Mouse (Mus musculus) hindbrain, embryonic 12.5 days (tissue): Measurements from ENCODE around the gene Neurl4. TPM values are rescaled to one million over a fixed set of nuclear protein-coding genes. Genes with fewer than 3 reads are reported as not detected.

Source experiments
- ATAC-seq: fragments of 200-750 bp; cut with Nextera tagmentation; 2 replicates; pipeline ENCODE4 v1.8.0; 2017; ENCODE audit warnings: moderate TSS enrichment; ENCODE audit not compliant: low FRiP score
- H3K27ac ChIP-seq: fragments of 300-500 bp; sonication (generic); 2 replicates; pipeline ENCODE4 v1.5.1; 2016; ENCODE audit warnings: mild to moderate bottlenecking
- H3K27me3 ChIP-seq: fragments of 300-500 bp; sonication (generic); 2 replicates; pipeline ENCODE4 v1.6.1; 2016; ENCODE audit warnings: mild to moderate bottlenecking
- H3K36me3 ChIP-seq: fragments of 300-500 bp; sonication (generic); 2 replicates; pipeline ENCODE4 v1.6.1; 2016; ENCODE audit warnings: mild to moderate bottlenecking
- H3K4me1 ChIP-seq: fragments of 300-500 bp; sonication (generic); 2 replicates; pipeline ENCODE4 v1.6.1; 2016
- H3K4me2 ChIP-seq: fragments of 300-500 bp; sonication (generic); replicated peaks from 2 replicates; pipeline ENCODE4 v1.6.1; 2016; ENCODE audit warnings: mild to moderate bottlenecking
- H3K4me3 ChIP-seq: fragments of 300-500 bp; sonication (generic); 2 replicates; pipeline ENCODE4 v1.5.1; 2016; ENCODE audit warnings: mild to moderate bottlenecking
- H3K9ac ChIP-seq: fragments of 300-500 bp; sonication (generic); 2 replicates; pipeline ENCODE4 v1.6.1; 2016; ENCODE audit warnings: mild to moderate bottlenecking, moderate library complexity
- H3K9me3 ChIP-seq: fragments of 300-500 bp; sonication (generic); replicated peaks from 2 replicates; pipeline ENCODE4 v1.6.1; 2016; ENCODE audit warnings: mild to moderate bottlenecking
- WGBS: fragments of 180-500 bp; shearing (Covaris S2); methylation state at CpG from one replicate; pipeline ENCODE4 v1.1.7; 2016; 5-methylcytosine and 5-hydroxymethylcytosine counted together
- polyA plus RNA-seq: library from polyadenylated mRNA; unstranded; fragments of >200 nt; fragmentation: Nextera tagmentation; extraction: Ambion mirVana; gene quantifications from 2 replicates; pipeline ENCODE4 v1.2.1, GENCODE M21; 2016

The Neurl4 gene
- polyA plus RNA-seq, 1 experiment from 2014 or later, result 15.0 TPM

DNA sequence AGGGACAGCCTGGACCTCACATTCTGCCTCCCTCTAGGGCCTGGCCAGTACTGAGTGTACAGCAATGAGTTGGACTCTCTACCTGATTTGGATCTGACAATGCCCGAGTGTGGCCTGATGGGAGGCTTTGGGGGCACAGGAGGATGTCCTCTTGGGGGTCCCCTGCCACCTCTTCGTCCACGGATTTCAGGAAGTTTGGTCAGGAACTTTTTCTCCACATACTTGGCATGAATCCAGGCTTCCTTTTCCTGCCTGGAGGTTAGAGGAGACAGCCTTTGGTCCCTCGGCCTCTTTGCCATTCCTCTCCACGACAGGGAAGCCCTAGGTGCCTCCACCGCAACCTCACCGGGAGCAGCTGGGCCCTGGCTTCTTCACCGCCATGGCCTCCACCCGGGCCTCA is 16.6 kb upstream of the Neurl4 start:
- Histone ChIP-seq H3K9me3 (no peaks in the 10 kb centered on the region), H3K4me2 (no peak overlapping the region), H3K4me1 (peaks cover 17% of the 10 kb centered on the region), H3K9ac (no peak overlapping the region), H3K4me3 (no peak overlapping the region), H3K36me3 (no peaks in the 10 kb centered on the region), H3K27ac (no peak overlapping the region), H3K27me3 (peaks cover 24% of the 10 kb centered on the region)
- no peak for ATAC-seq
- WGBS, result 78% methylated on average over 9 of the region's 9 CpGs

DNA sequence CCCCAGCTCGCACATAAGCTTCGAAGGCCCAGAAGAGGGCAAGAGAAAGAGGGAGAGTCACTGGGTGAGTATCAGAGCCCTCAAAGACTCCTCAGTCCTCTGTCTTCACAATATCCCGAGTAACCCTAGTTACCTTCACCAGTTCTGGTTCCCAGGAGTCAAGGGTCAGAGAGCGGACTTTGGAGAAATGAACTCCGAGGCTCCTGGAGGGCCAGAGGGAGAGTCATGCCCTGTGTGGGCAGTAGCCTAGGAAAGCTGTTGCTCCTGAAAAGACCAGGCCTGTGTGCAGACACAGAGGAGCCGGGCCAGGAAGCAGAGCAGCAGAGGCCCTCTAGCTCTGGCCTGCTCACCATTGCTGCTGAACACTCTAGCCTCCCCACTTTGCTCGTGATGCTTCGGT is 16.2 kb upstream of the Neurl4 start:
- no peaks in the 10 kb centered on the region for H3K36me3 ChIP-seq
- peaks cover 16% of the 10 kb centered on the region for H3K4me1 ChIP-seq
- no peak overlapping the region for H3K4me3 ChIP-seq
- no peak for ATAC-seq
- no peak overlapping the region for H3K9ac ChIP-seq
- 87% methylated on average over 8 of the region's 8 CpGs for WGBS
- peaks cover 20% of the 10 kb centered on the region for H3K27me3 ChIP-seq
- H3K9me3 ChIP-seq, result no peaks in the 10 kb centered on the region
- H3K27ac ChIP-seq, result no peak overlapping the region
- no peak overlapping the region for H3K4me2 ChIP-seq

DNA sequence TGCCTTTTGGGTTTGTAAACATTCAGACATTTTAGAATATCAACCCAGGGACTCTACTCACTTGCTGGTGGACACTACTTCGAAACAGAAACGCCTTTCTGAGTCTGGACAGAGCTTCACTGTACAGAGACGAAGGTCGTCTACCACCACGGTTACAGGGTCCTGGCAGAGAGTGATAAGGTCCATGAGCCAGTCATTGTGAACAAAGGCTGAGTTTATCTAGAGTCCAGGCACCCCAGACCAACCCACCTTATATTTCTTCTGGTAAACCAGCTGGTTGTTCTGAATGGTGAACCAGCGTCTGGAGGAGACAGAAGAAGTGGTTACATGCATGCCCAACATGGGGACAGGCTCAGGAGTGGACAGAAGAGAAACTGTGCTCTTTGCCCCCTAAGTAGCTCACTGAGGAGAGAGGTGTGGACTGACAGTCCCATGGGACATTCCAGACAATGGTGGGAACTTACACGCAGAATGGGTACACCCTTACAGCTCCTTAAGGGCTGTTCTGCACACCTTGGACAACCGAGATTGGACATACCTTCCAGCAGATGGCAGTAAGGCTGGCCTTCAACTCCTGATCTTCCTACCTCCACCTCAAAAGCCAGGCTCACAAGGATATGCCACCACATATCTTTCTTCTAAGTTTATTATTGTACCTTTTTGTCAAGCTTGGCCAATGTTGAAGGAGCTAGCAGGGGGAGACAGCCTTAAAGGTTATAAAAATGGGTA is 13.8 kb upstream of the Neurl4 start:
- 75% methylated on average over 8 of the region's 8 CpGs for WGBS

DNA sequence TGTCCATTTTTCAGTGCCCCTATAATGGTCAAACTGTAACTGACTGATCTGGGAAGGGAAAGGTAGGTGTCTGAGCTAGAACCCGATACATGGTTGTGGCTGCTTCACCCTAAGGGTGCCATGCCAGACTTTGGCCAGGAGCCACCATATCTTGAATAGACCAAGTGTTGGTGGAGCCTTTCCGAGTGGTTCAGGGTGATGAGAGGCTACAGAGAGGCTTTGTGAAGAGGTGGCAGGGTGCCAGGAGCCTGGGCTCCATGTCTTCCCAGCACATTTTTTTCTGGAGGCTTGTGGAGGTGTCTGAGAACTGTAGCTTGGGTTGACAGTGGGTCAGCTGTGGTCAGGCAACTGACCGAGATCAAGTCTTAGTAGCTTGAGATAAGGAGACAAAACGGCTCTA is 9.4 kb upstream of the Neurl4 start:
- no peak for ATAC-seq
- no peak overlapping the region for H3K27ac ChIP-seq
- no peaks in the 10 kb centered on the region for H3K27me3 ChIP-seq
- H3K9me3 ChIP-seq, result no peaks in the 10 kb centered on the region
- H3K9ac ChIP-seq, result no peak overlapping the region
- no peaks in the 10 kb centered on the region for H3K36me3 ChIP-seq
- 78% methylated on average over 4 of the region's 4 CpGs for WGBS
- H3K4me2 ChIP-seq, result no peak overlapping the region
- no peaks in the 10 kb centered on the region for H3K4me1 ChIP-seq
- no peak overlapping the region for H3K4me3 ChIP-seq

More for the DNA sequence above, 13.8 kb upstream of the Neurl4 start:
- H3K9me3 ChIP-seq, result no peaks in the 10 kb centered on the region
- H3K4me3 ChIP-seq, result no peak overlapping the region
- no peak overlapping the region for H3K27ac ChIP-seq
- H3K4me1 ChIP-seq, result no peaks in the 10 kb centered on the region
- H3K4me2 ChIP-seq, result no peak overlapping the region
- H3K9ac ChIP-seq, result no peak overlapping the region
- ATAC-seq, result no peak
- H3K27me3 ChIP-seq, result peaks cover 6% of the 10 kb centered on the region
- no peaks in the 10 kb centered on the region for H3K36me3 ChIP-seq

DNA sequence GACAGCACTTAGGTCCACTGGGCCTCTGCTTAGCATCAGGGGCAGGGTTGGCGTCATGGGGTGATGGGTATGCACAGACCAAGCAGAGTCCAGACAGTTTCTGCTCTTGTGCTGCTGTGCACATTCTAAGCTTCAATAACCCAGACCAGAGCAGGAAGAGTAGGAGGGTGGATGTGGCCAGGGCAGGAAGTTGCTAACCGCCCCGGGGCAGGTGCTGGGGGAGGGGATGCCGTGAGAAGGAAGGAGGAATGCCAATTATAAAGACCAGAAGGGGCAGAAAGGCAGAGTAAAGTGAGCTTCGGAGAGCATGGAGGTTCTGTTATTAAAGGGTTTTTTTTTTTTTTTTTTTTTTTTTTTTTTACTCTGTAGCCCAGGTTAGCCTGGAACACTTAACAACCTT is 6.2 kb upstream of the Neurl4 start:
- WGBS, result 86% methylated on average over 5 of the region's 5 CpGs
- H3K4me3 ChIP-seq, result no peak overlapping the region
- no peaks in the 10 kb centered on the region for H3K36me3 ChIP-seq
- no peak for ATAC-seq
- peaks cover 17% of the 10 kb centered on the region for H3K4me1 ChIP-seq
- no peaks in the 10 kb centered on the region for H3K27me3 ChIP-seq
- H3K4me2 ChIP-seq, result no peak overlapping the region
- no peak overlapping the region for H3K27ac ChIP-seq
- H3K9me3 ChIP-seq, result no peaks in the 10 kb centered on the region
- H3K9ac ChIP-seq, result no peak overlapping the region

DNA sequence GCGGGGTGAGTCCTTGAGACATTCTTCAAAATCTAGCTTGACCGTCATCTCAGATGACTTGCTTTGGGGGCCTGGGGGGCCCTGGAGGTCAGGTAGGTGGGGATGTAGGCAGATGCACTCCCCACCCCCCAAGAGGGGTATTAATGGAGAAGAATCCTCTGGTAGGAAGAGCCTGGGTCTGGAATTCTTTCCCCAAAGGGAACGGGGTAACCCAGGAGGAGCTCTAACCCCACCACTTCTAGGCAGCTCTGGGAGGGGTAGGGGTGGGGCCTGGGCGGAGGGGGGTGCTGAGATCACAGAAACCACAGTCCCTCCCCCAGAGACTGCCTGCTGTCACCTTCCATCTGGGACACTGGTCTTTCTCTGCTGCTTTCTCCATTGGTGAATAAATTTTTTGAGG is 5.6 kb upstream of the Neurl4 start, which contains the start of gene Acap1:
Acap1 (minus strand) TSS at position 249 of the 400 bp plus-strand sequence.
- peaks cover 19% of the 10 kb centered on the region for H3K4me1 ChIP-seq

DNA sequence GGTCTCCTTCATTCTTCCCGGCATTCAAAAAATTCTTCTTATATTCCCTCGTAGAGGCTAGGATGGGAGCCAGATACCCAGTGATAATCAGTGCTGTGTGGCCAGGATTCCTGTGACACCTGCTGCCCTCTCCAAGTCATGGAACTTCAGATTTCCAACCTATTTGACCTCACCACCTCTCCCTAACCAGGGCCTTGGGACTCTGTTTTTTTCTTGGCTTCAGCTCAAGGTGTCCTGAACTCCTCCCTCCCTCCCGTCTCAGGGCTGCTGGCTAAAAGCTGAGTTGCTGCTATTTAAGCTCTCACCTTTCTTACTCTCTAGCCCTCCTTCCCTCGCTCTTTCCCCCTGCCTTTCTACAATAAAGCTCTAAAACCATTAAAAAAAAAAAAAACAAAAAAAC is 1.0 kb upstream of the Neurl4 start:
- Histone ChIP-seq H3K4me2 (peak overlapping the region; percentile 96), H3K4me3 (peak overlapping the region; percentile 93), H3K27ac (no peak overlapping the region), H3K9ac (peak overlapping the region; percentile 97), H3K27me3 (no peaks in the 10 kb centered on the region), H3K36me3 (peaks cover 13% of the 10 kb centered on the region), H3K4me1 (peaks cover 35% of the 10 kb centered on the region), H3K9me3 (no peaks in the 10 kb centered on the region)
- WGBS, result 17% methylated on average over 4 of the region's 4 CpGs
- no peak for ATAC-seq

More for the DNA sequence above, 5.6 kb upstream of the Neurl4 start, which contains the start of gene Acap1:
- 79% methylated on average over 4 of the region's 4 CpGs for WGBS
- Histone ChIP-seq H3K27ac (no peak within 1 kb of the TSS), H3K36me3 (no peaks in the 10 kb centered on the region), H3K9me3 (no peaks in the 10 kb centered on the region), H3K4me2 (no peak within 1 kb of the TSS), H3K9ac (no peak within 1 kb of the TSS), H3K27me3 (no peaks in the 10 kb centered on the region), H3K4me3 (no peak within 1 kb of the TSS)
- ATAC-seq, result no peak

DNA sequence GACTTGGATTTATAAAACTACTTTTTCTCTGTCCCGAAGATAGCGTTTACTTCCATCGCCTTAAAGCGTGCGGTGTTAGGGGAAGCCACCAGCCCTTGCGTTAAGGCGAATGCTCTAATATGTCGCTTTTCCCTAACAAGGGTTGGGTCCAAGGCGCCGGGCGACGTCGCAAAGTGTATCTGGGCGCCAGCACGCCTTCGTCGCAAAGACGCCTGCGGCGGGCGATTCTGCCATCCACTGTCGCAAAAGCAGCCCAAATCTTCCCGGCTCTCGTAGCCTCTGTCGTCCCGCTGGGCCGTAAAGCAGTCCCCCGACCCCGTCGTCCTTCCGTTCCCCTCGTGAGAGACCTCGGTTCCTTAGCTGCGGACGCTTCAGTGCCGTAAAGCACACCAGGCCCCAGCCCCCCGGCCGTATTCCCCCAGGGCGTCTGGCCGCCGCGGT is 554 bp downstream of the Neurl4 start:
- WGBS, result under 1% methylated on average over 42 of the region's 42 CpGs

DNA sequence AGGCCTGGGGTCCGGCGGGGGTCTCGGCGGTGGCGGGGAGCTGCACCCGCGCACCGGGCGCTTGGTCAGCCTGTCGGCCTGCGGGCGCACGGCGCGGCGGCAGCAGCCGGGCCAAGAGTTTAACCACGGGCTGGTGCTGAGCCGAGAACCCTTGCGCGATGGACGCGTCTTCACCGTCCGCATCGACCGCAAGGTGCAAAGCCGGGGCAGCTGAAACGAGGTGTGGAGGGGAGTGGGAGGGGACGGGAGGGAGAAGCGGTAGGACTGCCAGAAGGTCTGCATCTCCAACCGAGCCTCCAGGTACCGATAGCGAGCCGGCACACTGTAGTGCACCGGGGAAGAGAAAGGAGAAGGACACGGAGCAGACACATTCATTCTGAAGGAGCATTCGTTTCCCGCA is 1.1 kb downstream of the Neurl4 start:
- WGBS, result under 1% methylated on average over 32 of the region's 39 CpGs
- Histone ChIP-seq H3K4me1 (peaks cover 35% of the 10 kb centered on the region), H3K4me2 (peak overlapping the region; percentile 96), H3K9me3 (no peaks in the 10 kb centered on the region), H3K27me3 (no peaks in the 10 kb centered on the region), H3K36me3 (peaks cover 34% of the 10 kb centered on the region), H3K9ac (peak overlapping the region; percentile 97), H3K27ac (peak overlapping the region; percentile 89), H3K4me3 (peak overlapping the region; percentile 93)
- peak; percentile 0; the same call in 1 of the 2 replicates for ATAC-seq

More for the DNA sequence above, 554 bp downstream of the Neurl4 start:
- peak; percentile 71 for ATAC-seq
- Histone ChIP-seq H3K4me3 (peak overlapping the region; percentile 93), H3K9me3 (no peaks in the 10 kb centered on the region), H3K4me2 (peak overlapping the region; percentile 96), H3K9ac (peak overlapping the region; percentile 97), H3K27ac (peak overlapping the region; percentile 89), H3K27me3 (no peaks in the 10 kb centered on the region), H3K36me3 (peaks cover 28% of the 10 kb centered on the region), H3K4me1 (peaks cover 35% of the 10 kb centered on the region)

DNA sequence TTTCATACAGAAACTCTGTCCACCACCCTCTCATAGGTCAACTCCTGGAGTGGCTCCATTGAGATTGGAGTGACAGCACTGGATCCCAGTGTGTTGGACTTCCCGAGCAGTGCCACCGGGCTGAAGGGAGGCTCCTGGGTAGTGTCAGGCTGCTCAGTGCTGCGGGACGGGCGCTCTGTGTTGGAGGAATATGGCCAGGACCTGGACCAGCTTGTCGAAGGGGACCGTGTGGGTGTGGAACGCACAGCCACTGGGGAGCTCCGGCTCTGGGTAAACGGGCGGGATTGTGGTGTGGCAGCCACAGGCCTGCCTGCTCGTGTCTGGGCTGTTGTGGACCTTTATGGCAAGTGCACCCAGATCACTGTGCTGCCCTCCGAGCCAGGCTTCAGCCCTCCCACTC is 2.1 kb downstream of the Neurl4 start:
- peak overlapping the region; percentile 93 for H3K4me3 ChIP-seq
- H3K9ac ChIP-seq, result peak overlapping the region; percentile 97; the same call in 1 of the 2 replicates
- WGBS, result 88% methylated on average over 13 of the region's 13 CpGs
- peak overlapping the region; percentile 96 for H3K4me2 ChIP-seq
- H3K36me3 ChIP-seq, result peaks cover 44% of the 10 kb centered on the region
- ATAC-seq, result no peak
- no peaks in the 10 kb centered on the region for H3K9me3 ChIP-seq
- no peak overlapping the region for H3K27ac ChIP-seq
- peaks cover 35% of the 10 kb centered on the region for H3K4me1 ChIP-seq
- no peaks in the 10 kb centered on the region for H3K27me3 ChIP-seq

DNA sequence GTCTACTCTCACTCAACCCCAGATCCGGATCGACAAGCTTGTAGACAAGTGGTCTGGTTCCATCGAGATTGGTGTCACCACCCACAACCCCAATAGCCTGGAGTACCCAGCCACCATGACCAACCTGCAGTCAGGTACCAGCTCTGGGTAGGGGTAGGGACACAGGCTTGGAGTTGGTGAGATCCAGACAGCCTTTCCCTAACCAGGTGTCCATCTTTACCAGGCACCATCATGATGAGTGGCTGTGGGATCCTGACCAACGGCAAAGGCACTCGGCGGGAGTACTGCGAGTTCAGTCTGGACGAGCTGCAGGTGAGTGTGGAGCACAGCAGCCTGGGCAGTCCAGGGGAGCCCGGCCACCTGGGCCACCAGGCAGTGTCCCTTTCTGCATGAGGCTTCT is 3.4 kb downstream of the Neurl4 start:
- H3K4me3 ChIP-seq, result no peak overlapping the region
- H3K36me3 ChIP-seq, result peaks cover 57% of the 10 kb centered on the region
- WGBS, result 95% methylated on average over 9 of the region's 9 CpGs
- peaks cover 22% of the 10 kb centered on the region for H3K4me1 ChIP-seq
- H3K27ac ChIP-seq, result no peak overlapping the region
- ATAC-seq, result no peak
- H3K27me3 ChIP-seq, result no peaks in the 10 kb centered on the region
- no peaks in the 10 kb centered on the region for H3K9me3 ChIP-seq
- H3K4me2 ChIP-seq, result no peak overlapping the region
- no peak overlapping the region for H3K9ac ChIP-seq

DNA sequence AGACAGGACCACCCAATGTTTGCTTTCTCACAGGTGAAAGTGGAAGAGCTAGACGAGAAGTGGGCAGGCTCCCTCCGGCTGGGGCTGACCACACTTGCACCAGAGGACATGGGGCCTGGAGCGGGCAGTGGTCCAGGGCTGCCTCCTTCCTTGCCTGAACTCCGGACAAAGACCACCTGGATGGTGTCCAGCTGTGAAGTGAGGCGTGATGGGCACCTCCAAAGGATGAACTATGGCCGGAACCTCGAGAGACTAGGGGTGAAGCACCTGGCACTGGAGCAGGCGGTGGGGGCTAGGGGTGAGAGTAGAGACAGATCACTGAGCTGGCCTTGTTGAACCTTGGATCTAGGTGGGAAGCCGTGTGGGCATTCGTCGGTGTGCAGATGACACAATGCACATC is 7.8 kb downstream of the Neurl4 start:
- Histone ChIP-seq H3K4me1 (peaks cover 7% of the 10 kb centered on the region), H3K9me3 (no peaks in the 10 kb centered on the region), H3K27ac (no peak overlapping the region), H3K27me3 (no peaks in the 10 kb centered on the region), H3K4me3 (no peak overlapping the region), H3K4me2 (no peak overlapping the region), H3K9ac (no peak overlapping the region), H3K36me3 (peaks cover 96% of the 10 kb centered on the region)
- WGBS, result 94% methylated on average over 11 of the region's 11 CpGs
- ATAC-seq, result no peak

DNA sequence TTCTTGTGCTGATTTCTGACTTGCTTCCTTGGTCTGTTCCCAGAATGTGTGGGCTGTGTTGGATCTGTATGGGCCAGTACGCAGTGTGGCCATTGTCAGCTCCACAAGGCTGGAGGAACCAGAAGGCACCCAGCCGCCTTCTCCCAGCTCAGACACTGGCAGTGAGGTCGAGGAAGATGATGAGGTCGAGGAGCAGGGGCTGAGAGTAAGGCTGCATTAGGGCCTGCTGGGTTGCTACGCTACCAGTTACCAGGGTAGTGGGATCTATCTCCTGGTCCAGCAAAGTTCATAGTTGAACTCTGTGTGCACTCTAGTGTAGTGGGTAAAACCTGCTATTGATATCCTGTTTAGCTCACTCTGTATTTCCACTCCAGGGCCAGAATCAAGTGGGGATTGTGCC is 8.3 kb downstream of the Neurl4 start:
- no peak overlapping the region for H3K4me2 ChIP-seq
- no peaks in the 10 kb centered on the region for H3K9me3 ChIP-seq
- peaks cover 7% of the 10 kb centered on the region for H3K4me1 ChIP-seq
- 94% methylated on average over 5 of the region's 5 CpGs for WGBS
- no peak overlapping the region for H3K9ac ChIP-seq
- H3K4me3 ChIP-seq, result no peak overlapping the region
- peaks cover 91% of the 10 kb centered on the region for H3K36me3 ChIP-seq
- H3K27ac ChIP-seq, result no peak overlapping the region
- ATAC-seq, result no peak
- H3K27me3 ChIP-seq, result no peaks in the 10 kb centered on the region
